Mouse (Mus musculus): ENCODE data around the gene Rtl8a. TPM values are rescaled to one million over a fixed set of nuclear protein-coding genes. Genes with fewer than 3 reads are reported as not detected.
"Not testable (repeated sequence)": the region's sequence is repeated elsewhere in the genome, so short reads cannot be mapped to it uniquely, and the experiment has no call there.

The Rtl8a gene
- polyA plus RNA-seq, 1 experiment, result not detected

DNA sequence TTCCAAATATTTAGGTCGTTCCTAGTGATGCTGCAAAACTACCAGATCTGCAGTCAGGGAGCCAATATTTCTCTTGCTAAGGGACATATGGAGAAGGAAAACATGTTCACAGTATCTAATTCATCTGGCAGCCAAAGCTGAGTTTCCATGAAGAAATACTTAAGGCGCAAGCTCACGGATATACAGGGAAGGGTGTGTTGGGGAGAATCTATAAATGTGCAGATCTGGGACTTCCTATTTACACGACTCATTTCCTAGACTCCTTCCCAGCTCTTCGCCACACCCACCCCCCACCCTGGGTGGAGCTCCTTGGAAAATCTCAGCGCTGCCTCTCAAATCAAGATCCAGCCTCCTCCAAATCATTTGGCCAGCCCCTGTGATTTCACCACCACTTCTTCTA is 2.4 kb upstream of the Rtl8a start:
- WGBS, result 77% methylated on average over 6 of the region's 6 CpGs
- Histone ChIP-seq H3K4me1 (ENCODE audit: control insufficient read depth, insufficient read depth, low read length) (no peaks in the 10 kb centered on the region), H3K27ac (ENCODE audit: control insufficient read depth, insufficient read depth, low read depth, low read length, poor library complexity) (no peak overlapping the region), H3K4me3 (replicated peaks; ENCODE audit: control insufficient read depth, low read depth, low read length) (no peak overlapping the region)
- TF ChIP-seq POLR2A (IDR thresholded peaks at IDR 0.05; ENCODE audit: borderline replicate concordance, control insufficient read depth, low read depth, low read length) (no peak), CTCF (IDR thresholded peaks at IDR 0.05; ENCODE audit: control insufficient read depth, insufficient read depth, low read length) (no peak)

- not testable (repeated sequence) for H3K4me1 ChIP-seq (ENCODE audit: control insufficient read depth, insufficient read depth, low read length); H3K4me3 ChIP-seq (replicated peaks; ENCODE audit: control insufficient read depth, low read depth, low read length); H3K27ac ChIP-seq (ENCODE audit: control insufficient read depth, insufficient read depth, low read depth, low read length, poor library complexity)
- 85% methylated on average over 4 of the region's 4 CpGs for WGBS
Measured at GRCm38 (mm10) chrX:53642604-53642979, 890 bp downstream of the Rtl8a start.

DNA sequence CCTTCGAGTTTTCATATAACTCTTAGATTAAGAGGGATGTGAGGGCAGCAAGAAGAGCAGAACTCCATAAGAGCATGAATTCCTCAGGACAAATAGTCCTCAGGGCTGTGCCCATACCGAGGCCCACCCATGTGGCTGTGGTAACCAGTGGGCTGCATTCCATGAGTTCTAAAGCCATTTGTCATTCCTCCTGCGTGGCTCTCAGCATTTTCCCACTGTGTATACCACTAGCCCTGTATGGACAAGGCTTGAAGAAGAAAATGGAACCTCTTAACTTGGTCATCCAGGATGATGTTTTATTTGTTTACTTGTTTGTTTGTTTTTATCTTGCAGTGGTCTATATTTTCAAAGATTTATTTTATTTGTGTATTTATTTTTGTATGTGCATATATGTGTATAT is 5.4 kb downstream of the Rtl8a start:
- not testable (repeated sequence) for H3K4me1 ChIP-seq (ENCODE audit: control insufficient read depth, insufficient read depth, low read length); H3K27ac ChIP-seq (ENCODE audit: control insufficient read depth, insufficient read depth, low read depth, low read length, poor library complexity); H3K4me3 ChIP-seq (replicated peaks; ENCODE audit: control insufficient read depth, low read depth, low read length)
- 57% methylated on average over 3 of the region's 3 CpGs for WGBS

DNA sequence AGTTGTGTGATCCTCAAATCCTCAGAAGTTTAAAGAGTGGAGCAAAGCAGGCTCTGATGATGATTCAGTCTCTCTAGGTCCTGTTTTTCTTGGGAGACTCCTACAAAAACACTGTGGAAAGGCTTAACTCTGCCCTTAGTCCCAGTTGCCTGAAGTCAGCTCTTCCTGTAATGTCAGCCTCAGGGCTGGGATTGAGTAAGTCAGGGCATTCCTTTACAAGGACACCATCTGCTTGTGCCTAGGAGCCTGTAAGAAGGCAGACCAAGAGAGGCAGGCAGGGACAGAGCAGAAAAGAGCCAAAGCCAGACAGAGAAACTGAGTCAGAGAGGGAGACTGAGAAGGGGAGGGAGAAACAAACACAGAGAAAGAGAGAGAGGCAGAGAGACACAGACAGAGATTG is 32.1 kb downstream of the Rtl8a start:
- H3K4me3 ChIP-seq (replicated peaks; ENCODE audit: control insufficient read depth, low read depth, low read length); H3K4me1 ChIP-seq (ENCODE audit: control insufficient read depth, insufficient read depth, low read length); H3K27ac ChIP-seq (ENCODE audit: control insufficient read depth, insufficient read depth, low read depth, low read length, poor library complexity): not testable (repeated sequence)

GRCm38 (mm10) chrX:53610571-53610970 is 32.9 kb downstream of the Rtl8a start:
- WGBS, result 0% methylated on average over 3 of the region's 3 CpGs
- TF ChIP-seq CTCF (IDR thresholded peaks at IDR 0.05; ENCODE audit: control insufficient read depth, insufficient read depth, low read length) (0 out of 2 replicates have a peak, but pooled peaks have one; percentile 10), POLR2A (IDR thresholded peaks at IDR 0.05; ENCODE audit: borderline replicate concordance, control insufficient read depth, low read depth, low read length) (no peak)

DNA sequence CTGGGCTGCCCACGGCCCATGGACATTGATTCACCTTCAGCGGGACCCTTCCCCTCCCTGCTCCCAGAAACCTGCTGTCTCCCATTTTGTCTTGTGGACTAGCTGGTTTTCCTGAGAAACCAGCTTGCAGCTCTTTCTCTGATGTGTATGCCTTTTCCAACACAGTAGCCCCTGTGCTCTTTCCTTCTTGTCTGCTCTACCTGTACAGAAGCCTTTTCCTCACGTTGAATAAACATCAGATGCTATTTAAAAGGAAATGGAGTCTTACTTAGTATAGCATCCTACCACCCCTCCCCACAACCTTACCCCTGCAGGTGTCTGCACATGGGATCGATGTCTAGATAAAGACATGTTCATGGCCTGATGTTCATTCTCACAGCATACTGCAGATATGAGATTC is 34.6 kb downstream of the Rtl8a start, which contains the start of gene Gm14597:
Gene Gm14597 (minus strand): TSS at position 101 of the 400 bp plus-strand sequence.
- not testable (repeated sequence) for H3K27ac ChIP-seq (ENCODE audit: control insufficient read depth, insufficient read depth, low read depth, low read length, poor library complexity); H3K4me1 ChIP-seq (ENCODE audit: control insufficient read depth, insufficient read depth, low read length)
- peak within 1 kb of the TSS; percentile 48 for H3K4me3 ChIP-seq (replicated peaks; ENCODE audit: control insufficient read depth, low read depth, low read length)
- 83% methylated on average over 2 of the region's 4 CpGs for WGBS

More at GRCm38 (mm10) chrX:53610571-53610970, 32.9 kb downstream of the Rtl8a start:
- H3K27ac ChIP-seq (ENCODE audit: control insufficient read depth, insufficient read depth, low read depth, low read length, poor library complexity), result no peak overlapping the region
- no peaks in the 10 kb centered on the region for H3K4me1 ChIP-seq (ENCODE audit: control insufficient read depth, insufficient read depth, low read length)
- H3K4me3 ChIP-seq (replicated peaks; ENCODE audit: control insufficient read depth, low read depth, low read length), result no peak overlapping the region

DNA sequence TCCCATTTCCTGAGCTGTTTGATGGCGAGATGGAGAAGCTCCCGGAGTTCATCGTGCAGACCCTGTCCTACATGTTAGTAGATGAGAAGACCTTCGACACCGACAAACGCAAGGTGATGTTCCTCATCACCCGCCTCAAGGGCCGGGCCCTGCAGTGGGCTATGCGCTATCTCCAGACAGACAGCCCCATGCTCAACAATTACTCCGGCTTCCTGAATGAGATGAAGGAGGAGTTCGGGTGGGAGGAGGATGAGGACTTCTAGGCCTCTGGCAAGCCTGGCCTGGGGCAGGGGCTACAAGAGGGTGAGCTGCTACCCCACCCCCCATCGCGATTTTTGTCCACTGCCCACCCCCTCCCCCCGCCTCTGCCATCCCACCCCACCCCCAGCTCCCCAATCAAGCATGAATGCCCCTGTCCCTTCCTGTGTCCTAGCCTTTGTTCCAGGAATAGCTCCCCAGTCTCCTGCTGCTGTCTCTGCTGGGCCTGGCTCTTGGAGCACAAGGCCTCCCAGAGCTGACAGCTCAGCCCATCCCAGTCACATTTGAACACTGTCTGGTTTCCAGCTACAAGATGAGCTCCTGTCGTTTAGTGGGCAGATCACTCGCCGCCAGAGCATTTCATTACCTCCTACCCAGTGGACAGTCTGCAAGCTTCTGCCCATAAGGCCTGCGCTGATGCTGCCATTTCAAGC is 35.2 kb downstream of the Rtl8a start:
- no peak overlapping the region for H3K27ac ChIP-seq (ENCODE audit: control insufficient read depth, insufficient read depth, low read depth, low read length, poor library complexity)
- no peaks in the 10 kb centered on the region for H3K4me1 ChIP-seq (ENCODE audit: control insufficient read depth, insufficient read depth, low read length)
- WGBS, result 23% methylated on average over 17 of the region's 18 CpGs
- TF ChIP-seq CTCF (IDR thresholded peaks at IDR 0.05; ENCODE audit: control insufficient read depth, insufficient read depth, low read length) (no peak), POLR2A (IDR thresholded peaks at IDR 0.05; ENCODE audit: borderline replicate concordance, control insufficient read depth, low read depth, low read length) (no peak)
- H3K4me3 ChIP-seq (replicated peaks; ENCODE audit: control insufficient read depth, low read depth, low read length), result peak overlapping the region; percentile 48

GRCm38 (mm10) chrX:53607242-53608121 is 36.0 kb downstream of the Rtl8a start, which contains the start of gene Rtl8c:
TSS of gene Rtl8c (plus strand) at chrX:53608032.
- 27% methylated on average over 20 of the region's 20 CpGs for WGBS
- no peaks in the 10 kb centered on the region for H3K4me1 ChIP-seq (ENCODE audit: control insufficient read depth, insufficient read depth, low read length)
- H3K27ac ChIP-seq (ENCODE audit: control insufficient read depth, insufficient read depth, low read depth, low read length, poor library complexity), result no peak within 1 kb of the TSS
- no peak for TF ChIP-seq CTCF (IDR thresholded peaks at IDR 0.05; ENCODE audit: control insufficient read depth, insufficient read depth, low read length)
- TF ChIP-seq POLR2A (IDR thresholded peaks at IDR 0.05; ENCODE audit: borderline replicate concordance, control insufficient read depth, low read depth, low read length), result no peak
- H3K4me3 ChIP-seq (replicated peaks; ENCODE audit: control insufficient read depth, low read depth, low read length), result peak within 1 kb of the TSS; percentile 48

DNA sequence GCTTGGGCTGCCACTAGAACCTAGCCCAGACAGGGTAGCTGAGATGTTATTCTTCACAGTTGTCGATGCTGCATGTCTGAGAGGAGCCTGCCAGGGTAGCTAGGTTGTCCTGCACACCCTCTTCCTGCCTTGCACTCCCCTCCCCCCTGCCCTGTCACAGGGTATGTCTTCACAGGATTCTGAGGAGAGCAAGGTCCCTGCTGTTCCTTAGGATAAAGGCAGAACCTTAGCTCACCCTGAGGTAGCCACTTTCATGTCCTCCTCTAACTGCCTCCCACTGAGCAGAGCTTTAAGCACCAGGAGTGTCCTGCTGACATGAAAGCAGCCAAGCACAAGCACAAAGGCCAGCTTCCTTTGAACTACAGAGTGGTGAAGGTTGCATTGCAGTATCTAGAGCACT is 37.3 kb downstream of the Rtl8a start:
- H3K27ac ChIP-seq (ENCODE audit: control insufficient read depth, insufficient read depth, low read depth, low read length, poor library complexity); H3K4me1 ChIP-seq (ENCODE audit: control insufficient read depth, insufficient read depth, low read length); H3K4me3 ChIP-seq (replicated peaks; ENCODE audit: control insufficient read depth, low read depth, low read length): not testable (repeated sequence)
- WGBS, result 23% methylated on average over 1 of the region's 1 CpGs

DNA sequence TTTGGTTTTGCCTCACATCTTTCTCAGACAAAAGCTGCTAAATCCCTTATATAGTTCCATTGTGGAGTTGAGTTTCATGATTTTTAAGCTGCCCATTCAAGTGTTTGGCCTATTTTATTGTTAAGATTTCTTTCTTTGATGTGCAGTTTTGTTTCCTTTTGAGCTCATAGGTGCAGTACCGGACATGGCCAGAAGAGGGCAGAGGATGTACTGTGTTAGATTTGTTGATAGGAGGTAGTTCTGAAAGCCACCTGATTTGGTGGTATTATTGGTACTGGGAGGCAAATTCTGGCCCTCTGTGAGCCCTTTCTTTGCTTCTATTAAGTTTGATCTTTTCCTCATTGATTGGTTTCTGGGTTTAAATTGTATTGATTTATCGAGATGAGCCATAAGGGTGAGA is 43.5 kb downstream of the Rtl8a start:
- H3K27ac ChIP-seq (ENCODE audit: control insufficient read depth, insufficient read depth, low read depth, low read length, poor library complexity); H3K4me3 ChIP-seq (replicated peaks; ENCODE audit: control insufficient read depth, low read depth, low read length); H3K4me1 ChIP-seq (ENCODE audit: control insufficient read depth, insufficient read depth, low read length): not testable (repeated sequence)
- WGBS, result 33% methylated on average over 2 of the region's 2 CpGs

All from bone marrow, adult 2 months (tissue).